Mouse (Mus musculus) hindbrain, embryonic 16.5 days (tissue): Measurements from ENCODE around the gene Hdac9. TPM values are rescaled to one million over a fixed set of nuclear protein-coding genes. Genes with fewer than 3 reads are reported as not detected.

Experiments used
- ATAC-seq: fragments of 200-750 bp; cut with Nextera tagmentation; 2 replicates; pipeline ENCODE4 v1.8.0; 2017; ENCODE audit warnings: moderate TSS enrichment, moderate library complexity
- H3K27ac ChIP-seq: fragments of 300-500 bp; sonication (generic); 2 replicates; pipeline ENCODE4 v1.5.1; 2014; ENCODE audit warnings: low read depth, mild to moderate bottlenecking, control low read depth, low read length, moderate library complexity
- H3K27me3 ChIP-seq: fragments of 300-500 bp; sonication (generic); replicated peaks from 2 replicates; pipeline ENCODE4 v1.6.1; 2014; ENCODE audit warnings: low read length; ENCODE audit not compliant: control insufficient read depth, insufficient read depth
- H3K36me3 ChIP-seq: fragments of 300-500 bp; sonication (generic); 2 replicates; pipeline ENCODE4 v1.6.1; 2014; ENCODE audit warnings: mild to moderate bottlenecking, low read length, moderate library complexity, mixed read lengths; ENCODE audit not compliant: control insufficient read depth, insufficient read depth
- H3K4me1 ChIP-seq: fragments of 300-500 bp; sonication (generic); 2 replicates; pipeline ENCODE4 v1.6.1; 2014; ENCODE audit warnings: low read depth, low read length; ENCODE audit not compliant: control insufficient read depth, insufficient read depth
- H3K4me2 ChIP-seq: fragments of 300-500 bp; sonication (generic); 2 replicates; pipeline ENCODE4 v1.6.1; 2014; ENCODE audit warnings: mild to moderate bottlenecking, low read length, control low read depth, moderate library complexity
- H3K4me3 ChIP-seq: fragments of 300-500 bp; sonication (generic); 2 replicates; pipeline ENCODE4 v1.5.1; 2014; ENCODE audit warnings: mild to moderate bottlenecking, low read length, control low read depth, moderate library complexity
- H3K9ac ChIP-seq: fragments of 300-500 bp; sonication (generic); 2 replicates; pipeline ENCODE4 v1.6.1; 2014; ENCODE audit warnings: low read depth, mild to moderate bottlenecking, control low read depth, low read length, moderate library complexity
- H3K9me3 ChIP-seq: fragments of 300-500 bp; sonication (generic); 2 replicates; pipeline ENCODE4 v1.6.1; 2014; ENCODE audit warnings: mild to moderate bottlenecking, low read length, moderate library complexity; ENCODE audit not compliant: control insufficient read depth
- WGBS: fragments of 180-500 bp; shearing (Covaris S2); extraction: QIAGEN DNeasy Blood & Tissue Kit; methylation state at CpG from one replicate; pipeline ENCODE4 v1.1.7; 2014; 5-methylcytosine and 5-hydroxymethylcytosine counted together
- polyA plus RNA-seq: library from polyadenylated mRNA; unstranded; fragments of >200 nt; fragmentation: Nextera tagmentation; extraction: Ambion mirVana; gene quantifications from 2 replicates; pipeline ENCODE4 v1.2.1, GENCODE M21; 2015

Hdac9 gene
- polyA plus RNA-seq, 1 experiment from 2014 or later, result 10.4 TPM

DNA sequence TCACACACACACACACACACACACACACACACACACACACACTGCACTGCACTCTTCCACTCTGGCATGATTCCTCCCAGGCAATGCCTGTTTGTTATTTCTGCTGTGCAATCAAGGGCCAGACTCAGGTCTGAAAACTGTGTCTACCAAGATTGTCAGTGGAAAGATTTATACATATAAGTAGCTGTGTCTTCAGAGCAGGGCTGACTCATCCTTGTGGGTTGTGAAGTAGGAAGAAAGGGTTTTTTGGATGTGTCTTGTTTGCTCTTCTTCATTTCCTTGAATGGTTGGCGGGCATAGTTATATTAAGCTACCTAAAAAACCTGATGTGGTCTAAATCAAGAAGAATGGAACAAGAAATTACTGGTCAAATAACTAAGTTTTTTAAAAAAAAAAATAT lies 825.0 kb downstream of the Hdac9 start:
- Histone ChIP-seq H3K9ac (no peak overlapping the region), H3K9me3 (no peaks in the 10 kb centered on the region), H3K4me1 (no peaks in the 10 kb centered on the region), H3K27ac (no peak overlapping the region), H3K4me3 (no peak overlapping the region), H3K4me2 (no peak overlapping the region), H3K36me3 (no peaks in the 10 kb centered on the region), H3K27me3 (no peaks in the 10 kb centered on the region)
- 95% methylated on average over 1 of the region's 1 CpGs for WGBS
- no peak for ATAC-seq

- Histone ChIP-seq H3K9ac (no peak overlapping the region), H3K4me2 (no peak overlapping the region), H3K36me3 (no peaks in the 10 kb centered on the region), H3K9me3 (no peaks in the 10 kb centered on the region), H3K27me3 (no peaks in the 10 kb centered on the region), H3K4me3 (no peak overlapping the region), H3K27ac (no peak overlapping the region), H3K4me1 (no peaks in the 10 kb centered on the region)
- ATAC-seq, result no peak
- 86% methylated on average over 2 of the region's 2 CpGs for WGBS
These were observed 829.5 kb downstream of the Hdac9 start for GRCm38 (mm10) chr12:34087292-34087942.

DNA sequence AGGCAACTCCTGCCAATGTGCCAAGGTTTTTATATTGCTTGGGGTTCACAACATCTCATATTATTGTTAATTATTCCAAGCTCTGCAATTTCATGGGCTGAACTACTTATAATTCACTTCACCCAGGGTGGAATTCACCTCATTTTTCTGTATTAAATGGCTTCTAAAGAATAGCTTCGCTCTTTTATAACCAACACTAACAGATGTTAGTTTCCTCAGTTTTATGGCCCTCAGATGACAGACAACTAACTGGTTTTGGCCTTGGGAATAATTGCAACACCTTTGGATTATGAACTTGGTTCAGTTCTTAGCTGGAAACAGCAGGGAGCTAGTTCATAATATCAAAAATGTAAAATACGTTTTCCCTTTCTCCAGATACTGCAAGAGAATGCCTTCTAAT lies 839.9 kb downstream of the Hdac9 start:
- no peaks in the 10 kb centered on the region for H3K9me3 ChIP-seq
- no peak overlapping the region for H3K4me3 ChIP-seq
- no peaks in the 10 kb centered on the region for H3K36me3 ChIP-seq
- no peak overlapping the region for H3K9ac ChIP-seq
- no peak overlapping the region for H3K4me2 ChIP-seq
- H3K27ac ChIP-seq, result no peak overlapping the region
- H3K27me3 ChIP-seq, result no peaks in the 10 kb centered on the region
- no peaks in the 10 kb centered on the region for H3K4me1 ChIP-seq
- no peak for ATAC-seq
- WGBS, result 89% methylated on average over 2 of the region's 2 CpGs

GRCm38 (mm10) chr12:34075805-34076509 lies 840.9 kb downstream of the Hdac9 start:
- 80% methylated on average over 9 of the region's 9 CpGs for WGBS
- Histone ChIP-seq H3K36me3 (no peaks in the 10 kb centered on the region), H3K27ac (no peak overlapping the region), H3K4me1 (no peaks in the 10 kb centered on the region), H3K9me3 (no peaks in the 10 kb centered on the region), H3K9ac (no peak overlapping the region), H3K27me3 (no peaks in the 10 kb centered on the region), H3K4me3 (no peak overlapping the region), H3K4me2 (no peak overlapping the region)
- no peak for ATAC-seq

DNA sequence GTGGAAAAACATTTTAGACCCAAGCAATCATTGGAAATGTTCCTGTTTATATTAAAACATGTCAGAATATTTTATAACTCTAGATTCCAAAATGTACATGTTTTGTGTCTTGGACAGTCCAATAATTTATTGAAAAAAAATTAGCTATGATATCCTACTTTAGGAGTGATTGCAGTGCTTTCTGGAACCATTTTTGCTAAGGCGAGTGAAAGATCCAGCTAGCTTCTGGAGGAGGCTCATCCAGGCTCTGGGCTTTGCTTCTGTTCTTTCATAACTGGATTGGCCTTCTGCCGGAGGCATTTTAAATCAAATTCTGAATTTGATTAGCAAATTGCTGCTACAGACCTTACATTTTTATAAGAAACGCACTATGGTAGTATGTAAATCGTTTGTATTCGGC lies 864.4 kb downstream of the Hdac9 start:
- H3K36me3 ChIP-seq, result no peaks in the 10 kb centered on the region
- H3K9me3 ChIP-seq, result no peaks in the 10 kb centered on the region
- no peak overlapping the region for H3K9ac ChIP-seq
- WGBS, result 87% methylated on average over 5 of the region's 5 CpGs
- no peak overlapping the region for H3K4me3 ChIP-seq
- H3K4me1 ChIP-seq, result no peaks in the 10 kb centered on the region
- ATAC-seq, result no peak
- H3K4me2 ChIP-seq, result no peak overlapping the region
- no peaks in the 10 kb centered on the region for H3K27me3 ChIP-seq
- H3K27ac ChIP-seq, result no peak overlapping the region

DNA sequence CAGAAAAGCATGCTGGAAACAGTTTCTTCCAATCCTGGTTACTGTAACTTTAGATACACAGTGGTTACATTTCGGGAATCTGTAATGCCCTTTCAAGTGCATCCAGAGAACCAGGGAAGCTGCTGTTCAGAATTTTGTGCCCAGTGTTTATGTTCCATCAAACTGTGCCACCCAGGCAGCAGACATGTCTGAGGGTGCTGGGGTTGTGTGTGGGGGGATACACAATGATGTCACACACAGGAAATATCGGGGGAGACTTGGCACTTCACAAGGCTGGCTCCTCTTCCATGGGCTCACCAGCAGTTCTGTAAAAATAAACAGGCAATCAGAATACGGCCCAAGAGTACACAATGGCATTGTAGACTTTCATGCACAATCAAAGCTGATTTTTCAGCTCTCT lies 864.9 kb downstream of the Hdac9 start:
- Histone ChIP-seq H3K9ac (no peak overlapping the region), H3K27ac (no peak overlapping the region), H3K27me3 (no peaks in the 10 kb centered on the region), H3K4me2 (no peak overlapping the region), H3K4me3 (no peak overlapping the region), H3K36me3 (no peaks in the 10 kb centered on the region), H3K4me1 (no peaks in the 10 kb centered on the region), H3K9me3 (no peaks in the 10 kb centered on the region)
- 87% methylated on average over 3 of the region's 3 CpGs for WGBS
- no peak for ATAC-seq

GRCm38 (mm10) chr12:34051112-34051511 lies 865.8 kb downstream of the Hdac9 start:
- Histone ChIP-seq H3K27ac (no peak overlapping the region), H3K4me3 (no peak overlapping the region), H3K4me2 (no peak overlapping the region), H3K9me3 (no peaks in the 10 kb centered on the region), H3K4me1 (no peaks in the 10 kb centered on the region), H3K36me3 (no peaks in the 10 kb centered on the region), H3K9ac (no peak overlapping the region), H3K27me3 (no peaks in the 10 kb centered on the region)
- 59% methylated on average over 7 of the region's 7 CpGs for WGBS
- no peak for ATAC-seq

GRCm38 (mm10) chr12:34040949-34041348 lies 875.9 kb downstream of the Hdac9 start:
- Histone ChIP-seq H3K9ac (no peak overlapping the region), H3K4me2 (no peak overlapping the region), H3K27ac (no peak overlapping the region), H3K4me1 (no peaks in the 10 kb centered on the region), H3K36me3 (no peaks in the 10 kb centered on the region), H3K27me3 (no peaks in the 10 kb centered on the region), H3K4me3 (no peak overlapping the region), H3K9me3 (no peaks in the 10 kb centered on the region)
- no peak for ATAC-seq
- WGBS, result 82% methylated on average over 6 of the region's 6 CpGs

GRCm38 (mm10) chr12:34040061-34040460 lies 876.8 kb downstream of the Hdac9 start:
- Histone ChIP-seq H3K9ac (no peak overlapping the region), H3K27me3 (no peaks in the 10 kb centered on the region), H3K9me3 (no peaks in the 10 kb centered on the region), H3K27ac (no peak overlapping the region), H3K4me3 (no peak overlapping the region), H3K4me1 (no peaks in the 10 kb centered on the region), H3K4me2 (no peak overlapping the region), H3K36me3 (no peaks in the 10 kb centered on the region)
- WGBS, result 80% methylated on average over 7 of the region's 7 CpGs
- no peak for ATAC-seq
